Mouse (Mus musculus) megakaryocyte-erythroid progenitor cell, adult 5-6 weeks (primary cell): Measurements from ENCODE around the gene Zfp398. TPM values are rescaled to one million over a fixed set of nuclear protein-coding genes. Genes with fewer than 3 reads are reported as not detected.
"Not testable (repeated sequence)": the region's sequence is repeated elsewhere in the genome, so short reads cannot be mapped to it uniquely, and the experiment has no call there.

Experiments
- ATAC-seq: replicated peaks from 2 replicates; pipeline ENCODE4 v1.8.0; 2016; ENCODE audit warnings: mild to moderate bottlenecking, inconsistent platforms; ENCODE audit not compliant: severe bottlenecking, poor library complexity, low FRiP score, low TSS enrichment
- total RNA-seq, 2 experiments: library from RNA; stranded (forward) in 1 of 2; stranded (reverse) in 1 of 2; fragments of 200-1000, 215-1000 nt in 1 of 2; fragments of >200 nt in 1 of 2; fragmentation: Nextera tagmentation in 1 of 2; gene quantifications; 2 replicates each; pipeline ENCODE4 v1.2.3; 2014 to 2017

Zfp398 gene
- total RNA-seq, 2 experiments from 2014 or later, result 15.7 to 19.4 TPM

- no peak for ATAC-seq
These were observed 14.2 kb upstream of the Zfp398 start for GRCm38 (mm10) chr6:47821236-47821635.

GRCm38 (mm10) chr6:47821776-47822175, 13.7 kb upstream of the Zfp398 start:
- ATAC-seq, result no peak

GRCm38 (mm10) chr6:47824241-47824640, 11.2 kb upstream of the Zfp398 start:
- ATAC-seq, result no peak

- no peak for ATAC-seq
These were observed 8.0 kb upstream of the Zfp398 start for GRCm38 (mm10) chr6:47827462-47827861.

GRCm38 (mm10) chr6:47828950-47829349, 6.5 kb upstream of the Zfp398 start:
- ATAC-seq, result peak; percentile 62

- ATAC-seq, result peak; percentile 92
These were observed 5.1 kb upstream of the Zfp398 start, which contains the start of gene Zfp786 for GRCm38 (mm10) chr6:47830104-47831078. Zfp786 (minus strand) TSS chr6:47830867.

- no peak for ATAC-seq
These were observed 3.2 kb upstream of the Zfp398 start for GRCm38 (mm10) chr6:47832220-47832619.

GRCm38 (mm10) chr6:47835984-47836521, 592 bp downstream of the Zfp398 start:
- peak; percentile 56 for ATAC-seq

- ATAC-seq, result 0 out of 2 replicates have a peak, but pooled peaks have one; percentile 42
These were observed 2.2 kb downstream of the Zfp398 start for GRCm38 (mm10) chr6:47837630-47838029.

- ATAC-seq, result no peak
These were observed 5.6 kb downstream of the Zfp398 start for GRCm38 (mm10) chr6:47841077-47841476.

- ATAC-seq, result no peak
These were observed 6.4 kb downstream of the Zfp398 start for GRCm38 (mm10) chr6:47841831-47842230.

- peak; percentile 79 for ATAC-seq
These were observed 6.9 kb downstream of the Zfp398 start for GRCm38 (mm10) chr6:47842337-47842736.

- ATAC-seq, result no peak
These were observed 10.3 kb downstream of the Zfp398 start for GRCm38 (mm10) chr6:47845779-47846178.

- ATAC-seq, result no peak
These were observed 21.8 kb downstream of the Zfp398 start for GRCm38 (mm10) chr6:47857241-47857640.

- not testable (repeated sequence) for ATAC-seq
These were observed 22.3 kb downstream of the Zfp398 start for GRCm38 (mm10) chr6:47857729-47858128.

- ATAC-seq, result no peak
These were observed 36.8 kb downstream of the Zfp398 start for GRCm38 (mm10) chr6:47872266-47872665.

- ATAC-seq, result no peak
These were observed 41.6 kb downstream of the Zfp398 start, which contains the start of gene Zfp282 for GRCm38 (mm10) chr6:47877058-47877457. Zfp282 (plus strand) TSS chr6:47877204.

GRCm38 (mm10) chr6:47877461-47878132, 42.1 kb downstream of the Zfp398 start:
- ATAC-seq, result peak; percentile 96

- 0 out of 2 replicates have a peak, but pooled peaks have one; percentile 23 for ATAC-seq
These were observed 42.7 kb downstream of the Zfp398 start for GRCm38 (mm10) chr6:47878133-47878514.

- ATAC-seq, result no peak
These were observed 43.1 kb downstream of the Zfp398 start for GRCm38 (mm10) chr6:47878593-47878992.
